ENCODE assay signal across 12 mouse cellular contexts in the genomic region with DNA sequence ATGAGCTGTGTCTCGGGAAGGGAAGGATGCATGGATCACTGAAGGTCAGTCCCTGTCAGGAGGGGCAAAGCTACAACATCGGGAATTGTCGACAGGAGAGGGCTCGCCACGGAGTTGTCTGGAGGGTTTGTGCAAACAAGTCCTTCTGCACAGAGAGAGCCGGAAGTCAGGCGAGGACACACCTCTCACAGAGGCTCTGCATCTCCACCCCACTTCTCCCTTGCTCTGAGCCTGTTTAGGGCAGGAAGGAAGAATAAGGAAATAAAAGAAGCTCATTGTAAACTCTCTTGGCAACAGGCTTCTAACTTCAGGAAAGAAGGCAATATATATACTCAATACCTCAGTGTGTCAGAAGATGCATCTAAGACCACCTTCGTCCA.
DNase-seq lines count a peak whose midpoint lies in the region; ATAC-seq and TF ChIP-seq lines count a peak whose summit lies in the region.
"Had no signal": no experiment of that assay in that cellular context is flagged by ENCODE, and none has a peak within 500 bp of the region (broad histone marks: within the 10 kb centered on the region; RNA-seq: fewer than 3 reads in every experiment).

No protein-coding gene starts in this region.

- H3K4me3 ChIP-seq in heart, embryonic 12.5 days, result no peak overlapping the region
- H3K4me3 ChIP-seq in lung, postnatal 0 days (ENCODE audit: low read depth, low read length), result peak overlapping the region; percentile 10; the same call in 1 of the 2 replicates
- H3K4me3 ChIP-seq: forebrain, embryonic 13.5 days; limb, embryonic 10.5 days; midbrain, embryonic 10.5 days had no signal

- no peaks in the 10 kb centered on the region for H3K4me1 ChIP-seq in heart, embryonic 12.5 days (replicated peaks)
- H3K4me1 ChIP-seq in lung, postnatal 0 days (ENCODE audit: insufficient read depth, low read depth, low read length), result no peaks in the 10 kb centered on the region; the same call in 1 of the 2 replicates

- 46% methylated on average over 8 of the region's 8 CpGs for WGBS in heart, embryonic 12.5 days
- WGBS in lung, postnatal 0 days, result 11% methylated on average over 8 of the region's 8 CpGs
- 8% methylated on average over 8 of the region's 8 CpGs for WGBS in large intestine, adult 2 months

- no peak for DNase-seq in heart, adult 18-20 months
- DNase-seq in lung, postnatal 0 days (ENCODE audit: low spot score), result peak; percentile 40
- DNase-seq in lung, postnatal 4 days, result no peak
- peak; percentile 68 for DNase-seq in large intestine, adult 2 months (ENCODE audit: low read depth, low spot score)
- peak; percentile 40 for DNase-seq in thymus, postnatal 14 days
- DNase-seq in urinary bladder, postnatal 25 days (ENCODE audit: low spot score), result no peak
- DNase-seq in cerebellum, postnatal 25 days, result no peak
- DNase-seq: B cell, adult 2 months had no signal

- H3K36me3 ChIP-seq in heart, embryonic 12.5 days, result no peaks in the 10 kb centered on the region
- no peaks in the 10 kb centered on the region for H3K36me3 ChIP-seq in lung, postnatal 0 days (ENCODE audit: insufficient read depth, low read length)
- H3K36me3 ChIP-seq: limb, embryonic 10.5 days; midbrain, embryonic 10.5 days had no signal

- no peak overlapping the region for H3K27ac ChIP-seq in heart, embryonic 12.5 days (ENCODE audit: poor library complexity, severe bottlenecking)
- H3K27ac ChIP-seq in lung, postnatal 0 days (ENCODE audit: low read length), result no peak overlapping the region
- H3K27ac ChIP-seq: forebrain, embryonic 13.5 days; limb, embryonic 10.5 days; midbrain, embryonic 10.5 days had no signal

- no peaks in the 10 kb centered on the region for H3K27me3 ChIP-seq in heart, embryonic 12.5 days (replicated peaks)
- H3K27me3 ChIP-seq in lung, postnatal 0 days (replicated peaks; ENCODE audit: insufficient read depth, low read length), result no peaks in the 10 kb centered on the region
- H3K27me3 ChIP-seq: forebrain, embryonic 13.5 days had no signal

- TF ChIP-seq CTCF in lung, postnatal 0 days (IDR thresholded peaks at IDR 0.05), result no peak

- peak overlapping the region; percentile 28; the same call in 1 of the 2 replicates for H3K4me2 ChIP-seq in heart, embryonic 12.5 days
- peak overlapping the region; percentile 47 for H3K4me2 ChIP-seq in lung, postnatal 0 days (replicated peaks; ENCODE audit: low read depth, low read length)
- H3K4me2 ChIP-seq: forebrain, embryonic 13.5 days had no signal

- TF ChIP-seq EP300 in lung, postnatal 0 days (IDR thresholded peaks at IDR 0.05), result no peak

- no peak overlapping the region for H3K9ac ChIP-seq in heart, embryonic 12.5 days
- no peak overlapping the region for H3K9ac ChIP-seq in lung, postnatal 0 days (replicated peaks; ENCODE audit: low read depth)
- H3K9ac ChIP-seq: forebrain, embryonic 13.5 days had no signal

- no peak for ATAC-seq in heart, embryonic 12.5 days (ENCODE audit: insufficient number of reproducible peaks, low FRiP score)
- peak; percentile 41; the same call in 1 of the 2 replicates for ATAC-seq in lung, postnatal 0 days

- H3K9me3 ChIP-seq in heart, embryonic 12.5 days (replicated peaks), result no peaks in the 10 kb centered on the region
- H3K9me3 ChIP-seq in lung, postnatal 0 days (ENCODE audit: low read length), result no peaks in the 10 kb centered on the region
- H3K9me3 ChIP-seq: forebrain, embryonic 13.5 days; limb, embryonic 10.5 days; midbrain, embryonic 10.5 days had no signal

Comparison
In these comparisons a context has a peak if more than half of its experiments do, and no peak if none do; other contexts are left out.
1. DNase-seq: peak in lung, postnatal 0 days (single experiment), large intestine, adult 2 months (single experiment) and thymus, postnatal 14 days (single experiment); none in heart, adult 18-20 months (0 of 2), lung, postnatal 4 days (0 of 2), urinary bladder, postnatal 25 days (single experiment) and cerebellum, postnatal 25 days (0 of 2).